Mouse (Mus musculus): ENCODE measurements around the gene Kcnq1. TPM values are rescaled to one million over a fixed set of nuclear protein-coding genes. Genes with fewer than 3 reads are reported as not detected.

The Kcnq1 gene
- total RNA-seq, 2 experiments from 2014 or later, result 0.84 to 1.4 TPM

DNA sequence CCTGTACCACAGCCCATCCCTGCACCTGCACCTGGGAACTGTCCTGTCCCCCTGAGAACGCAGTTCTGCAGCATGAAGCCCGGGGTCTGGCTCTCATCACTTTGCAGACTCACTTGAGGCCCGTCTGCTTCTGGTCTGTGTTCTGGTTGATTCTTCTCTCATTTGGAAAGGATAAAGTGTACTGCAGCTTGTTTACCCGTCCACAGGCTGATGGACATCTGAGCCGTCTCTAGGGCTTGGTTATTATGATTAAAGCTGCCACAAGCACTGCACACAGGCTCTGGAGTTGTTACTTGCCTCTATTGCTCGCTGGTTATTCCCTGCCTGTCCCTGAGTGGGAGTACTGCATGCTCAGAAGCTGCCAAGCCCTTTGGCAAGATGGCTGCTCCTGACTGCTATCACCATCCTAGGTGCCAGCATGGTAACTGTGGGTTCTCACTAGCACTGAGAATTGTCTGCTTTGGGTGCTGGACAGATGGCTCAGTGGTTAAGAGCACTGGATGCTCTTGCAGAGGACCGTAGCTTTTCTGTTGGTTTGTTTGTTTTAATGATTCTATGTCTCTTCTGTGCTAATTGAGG, 59.6 kb downstream of the Kcnq1 start:
- intact Hi-C loops (cut with DNase I; ENCODE audit: low total_unique reads), result no loop called here
- no peak for DNase-seq

DNA sequence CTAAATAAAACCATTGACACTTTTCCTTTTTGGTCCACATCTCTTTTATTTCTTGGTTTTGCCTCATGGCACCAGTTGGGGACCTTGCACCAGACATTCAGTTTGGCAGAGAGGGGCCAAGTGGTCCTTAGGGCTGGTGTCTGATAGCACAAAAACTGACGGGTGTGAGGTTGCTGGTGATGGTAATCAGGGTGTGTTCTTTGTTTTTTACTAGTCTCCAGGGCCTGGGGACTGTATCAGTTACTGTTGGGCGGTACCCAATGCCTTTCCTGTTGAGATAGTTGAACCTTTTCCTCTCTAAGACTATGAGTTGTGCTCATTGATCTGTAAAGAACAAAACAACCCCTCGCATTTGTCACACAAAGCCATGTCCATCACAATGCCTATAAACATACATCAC, 61.1 kb downstream of the Kcnq1 start:
- DNase-seq, result no peak
- intact Hi-C loops (cut with DNase I; ENCODE audit: low total_unique reads), result no loop called here

DNA sequence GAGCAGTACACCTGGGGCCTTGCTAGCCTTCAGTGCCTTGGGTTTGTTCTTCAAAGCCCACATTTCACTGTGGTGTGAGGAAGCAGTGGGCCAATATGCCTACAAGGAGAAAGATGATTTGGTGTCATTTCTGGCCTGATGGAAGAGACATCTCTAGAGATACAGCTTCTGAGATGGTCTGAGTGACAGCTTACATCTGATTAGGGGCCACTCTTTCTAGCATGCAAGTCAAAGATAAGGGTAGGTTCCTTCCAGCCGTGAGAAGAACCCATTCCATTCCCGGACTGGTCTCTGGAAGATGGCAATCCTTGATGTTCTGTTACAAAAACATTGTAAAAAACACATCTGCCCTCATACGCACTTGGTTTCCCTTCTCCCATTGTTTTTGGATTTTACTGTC, 63.2 kb downstream of the Kcnq1 start:
- DNase-seq, result no peak
- intact Hi-C loops (cut with DNase I; ENCODE audit: low total_unique reads), result no loop called here

DNA sequence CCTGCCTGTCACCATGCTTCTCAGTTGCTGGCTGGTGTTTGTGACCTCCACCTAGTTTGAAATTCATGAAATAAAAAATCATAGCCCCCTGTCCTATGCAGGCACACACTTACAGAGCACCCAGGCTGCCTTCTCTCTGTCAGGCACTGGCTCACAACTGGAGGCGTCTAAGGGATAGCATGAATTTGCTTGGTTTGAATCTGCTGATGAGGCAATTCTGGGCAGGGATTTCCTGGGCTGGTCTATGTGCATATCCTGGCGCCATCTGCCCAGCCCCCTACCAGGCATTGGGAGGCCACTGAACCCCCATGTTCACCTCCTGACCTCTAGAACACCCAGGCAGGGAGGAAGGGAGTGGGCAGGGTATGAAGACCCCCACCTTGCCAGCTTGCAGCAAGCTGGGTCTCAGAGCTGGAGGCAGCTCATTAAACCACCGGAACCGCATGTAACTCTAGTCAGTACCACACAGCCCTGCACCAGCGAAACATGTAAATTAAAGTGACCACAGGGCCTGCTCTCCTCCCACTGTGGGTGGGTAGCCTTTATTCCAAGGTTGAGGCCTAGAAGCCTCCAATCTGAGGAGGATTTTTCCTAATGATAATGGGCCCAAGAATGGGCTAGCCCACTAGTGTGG, 66.9 kb downstream of the Kcnq1 start:
- intact Hi-C loops (cut with DNase I; ENCODE audit: low total_unique reads), result no loop called here
- no peak for DNase-seq

DNA sequence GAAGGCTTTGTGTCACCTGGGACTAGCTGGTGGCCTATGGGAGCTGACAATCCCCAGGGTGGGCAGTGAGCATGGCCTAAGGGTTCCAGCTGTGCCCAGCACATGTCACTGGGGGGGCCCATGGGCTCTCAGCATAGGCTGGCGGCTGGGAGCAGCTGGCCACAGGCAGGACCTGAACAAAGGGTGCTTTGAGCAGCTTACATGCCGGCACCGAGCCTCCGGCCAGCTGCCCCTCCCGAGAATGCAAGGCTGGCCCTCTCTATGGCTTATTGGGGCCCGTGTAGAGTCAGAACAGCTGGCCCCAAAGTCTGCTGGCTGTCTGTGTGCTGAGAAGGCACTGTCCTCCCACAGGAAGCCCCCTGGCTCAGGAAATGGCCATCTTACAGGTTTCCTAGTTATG, 68.5 kb downstream of the Kcnq1 start:
- DNase-seq, result peak; percentile 52
- intact Hi-C loops (cut with DNase I; ENCODE audit: low total_unique reads), result no loop called here

DNA sequence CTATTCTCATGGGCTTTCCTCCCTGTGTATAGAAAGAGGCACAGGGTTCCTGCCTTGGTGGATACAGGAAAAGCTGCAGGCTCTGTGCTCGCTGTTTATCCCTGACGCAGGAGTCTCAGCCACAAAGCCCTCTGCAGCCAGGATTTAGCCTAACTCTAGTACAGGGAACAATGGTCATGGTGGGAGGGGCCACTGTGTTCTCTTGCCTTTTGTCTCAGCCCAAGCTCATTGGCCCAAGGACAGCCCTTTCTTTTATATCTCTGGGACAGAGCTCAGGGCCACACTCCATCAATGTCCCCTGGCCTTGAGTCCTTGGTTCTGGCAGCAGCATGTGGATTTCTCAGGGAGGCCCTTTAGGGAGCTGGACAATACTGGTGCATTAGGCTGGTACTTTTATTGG, 72.7 kb downstream of the Kcnq1 start:
- intact Hi-C loops (cut with DNase I; ENCODE audit: low total_unique reads), result no loop called here
- no peak for DNase-seq

DNA sequence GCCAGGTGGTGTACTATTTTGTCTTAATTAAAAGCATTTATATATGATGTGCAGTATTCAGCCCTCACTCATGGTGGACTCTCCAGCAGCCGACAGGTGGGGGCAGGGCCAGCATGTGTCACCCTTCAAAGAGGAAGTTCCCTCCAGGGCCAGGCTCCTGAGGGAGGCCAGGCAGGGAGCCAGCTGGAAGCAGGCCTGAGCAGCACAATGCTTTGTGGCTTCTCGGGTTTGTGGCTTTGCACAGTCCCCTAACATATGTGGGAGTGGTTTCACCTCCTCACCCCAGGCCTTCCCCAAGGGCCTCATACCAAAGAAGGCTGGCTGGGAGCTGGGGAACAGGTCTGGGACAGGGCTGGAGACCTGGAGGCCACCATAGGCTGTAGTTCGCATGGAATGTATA, 74.6 kb downstream of the Kcnq1 start:
- intact Hi-C loops (cut with DNase I; ENCODE audit: low total_unique reads), result no loop called here
- DNase-seq, result peak; percentile 64

DNA sequence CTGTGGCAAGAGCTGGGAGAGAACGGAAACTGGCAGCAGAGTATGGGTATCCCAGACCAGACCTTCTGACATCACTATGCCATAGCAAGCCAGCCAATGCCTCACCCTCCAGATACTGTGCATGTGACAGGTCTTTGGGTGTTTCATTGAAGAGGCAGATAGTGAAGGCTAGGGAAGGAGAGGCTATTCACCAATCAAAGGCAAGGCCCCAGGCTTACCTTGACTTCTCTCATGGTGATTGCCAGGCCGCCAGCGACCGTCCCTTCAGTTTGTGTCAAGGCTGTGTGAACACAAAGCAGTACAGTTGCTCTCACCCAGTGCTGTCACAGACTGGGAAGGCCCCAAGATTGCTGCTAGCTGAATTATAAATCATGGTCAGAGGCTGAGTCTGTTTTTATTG, 75.1 kb downstream of the Kcnq1 start:
- intact Hi-C loops (cut with DNase I; ENCODE audit: low total_unique reads), result no loop called here
- DNase-seq, result no peak

DNA sequence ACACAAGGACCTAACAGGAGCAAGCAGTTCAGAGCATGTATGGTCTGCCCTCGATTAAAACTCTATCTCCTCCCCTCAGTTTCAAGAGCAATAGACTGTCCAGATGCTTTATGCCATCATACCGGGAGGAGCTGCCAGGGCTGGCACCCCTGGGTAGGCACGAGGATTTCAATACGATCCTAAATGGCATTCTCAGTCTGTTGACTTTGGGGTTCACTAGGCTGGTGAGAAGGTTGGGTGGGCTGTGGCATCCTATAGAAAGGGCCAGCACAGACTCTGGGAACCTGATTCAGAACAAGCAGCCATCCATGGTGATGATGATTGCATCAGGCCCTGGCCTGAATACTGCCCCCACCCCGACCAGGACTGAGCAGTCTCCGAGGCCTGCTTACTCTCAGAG, 79.3 kb downstream of the Kcnq1 start:
- DNase-seq, result no peak
- intact Hi-C loops (cut with DNase I; ENCODE audit: low total_unique reads), result no loop called here

DNA sequence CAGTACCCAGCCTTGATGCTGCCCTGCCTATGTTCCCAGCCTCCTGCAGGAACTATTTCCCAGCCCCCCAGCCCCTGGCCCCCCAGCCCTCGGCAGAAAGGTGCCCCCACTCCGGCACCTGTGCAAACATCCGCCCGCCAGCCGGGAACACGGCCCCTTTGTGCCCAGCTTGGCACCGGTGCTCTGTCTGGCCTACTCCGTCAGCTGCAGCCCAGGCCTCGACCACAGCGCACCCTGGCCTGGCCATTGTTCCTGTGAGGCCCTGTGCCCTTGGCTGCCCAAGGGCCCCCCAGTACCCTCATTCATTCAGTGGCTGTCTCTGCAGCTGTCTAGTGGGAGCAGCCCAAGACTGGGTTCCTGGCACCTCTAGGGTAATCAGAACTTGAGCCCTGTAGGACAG, 80.2 kb downstream of the Kcnq1 start:
- intact Hi-C loops (cut with DNase I; ENCODE audit: low total_unique reads), result no loop called here
- DNase-seq, result peak; percentile 29

DNA sequence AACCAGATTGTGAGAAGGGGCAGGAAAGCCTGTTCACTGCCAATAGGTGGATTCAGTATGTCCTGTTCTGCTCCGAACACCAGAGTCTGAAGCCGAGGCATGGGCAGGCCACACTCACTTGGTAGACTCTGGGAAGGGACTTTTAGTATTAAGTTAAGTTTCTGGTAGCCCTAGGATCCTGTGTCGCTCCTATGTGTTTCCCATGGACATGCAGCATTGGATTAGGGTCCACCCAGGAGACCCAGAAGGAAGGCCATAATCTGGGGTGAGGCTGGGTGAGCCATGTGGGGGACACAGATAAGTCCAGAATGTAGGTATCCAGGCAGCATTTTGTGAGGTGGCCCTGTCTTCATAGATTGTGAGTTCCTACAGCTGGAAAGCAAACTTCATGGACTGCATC, 81.0 kb downstream of the Kcnq1 start:
- intact Hi-C loops (cut with DNase I; ENCODE audit: low total_unique reads), result no loop called here
- DNase-seq, result no peak

DNA sequence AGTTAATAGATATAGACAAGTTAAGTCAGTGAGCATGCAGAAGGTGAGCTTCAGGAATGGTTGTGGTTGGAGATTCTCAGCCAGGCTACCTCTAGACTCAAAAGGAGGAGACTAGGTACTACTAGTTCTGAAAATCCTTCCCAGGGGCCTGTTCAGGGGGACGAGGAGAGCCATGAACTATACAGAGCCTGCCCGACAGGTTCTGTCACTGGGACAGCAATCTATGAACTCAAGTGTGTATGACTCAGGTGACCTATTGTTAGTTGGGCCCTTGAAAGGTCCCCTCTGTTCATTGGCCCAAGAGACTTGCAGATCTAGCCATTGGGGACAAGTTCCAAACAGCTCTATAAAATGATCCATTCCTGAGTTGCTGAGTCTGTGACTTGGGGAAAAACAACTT, 82.4 kb downstream of the Kcnq1 start:
- intact Hi-C loops (cut with DNase I; ENCODE audit: low total_unique reads), result no loop called here
- no peak for DNase-seq

DNA sequence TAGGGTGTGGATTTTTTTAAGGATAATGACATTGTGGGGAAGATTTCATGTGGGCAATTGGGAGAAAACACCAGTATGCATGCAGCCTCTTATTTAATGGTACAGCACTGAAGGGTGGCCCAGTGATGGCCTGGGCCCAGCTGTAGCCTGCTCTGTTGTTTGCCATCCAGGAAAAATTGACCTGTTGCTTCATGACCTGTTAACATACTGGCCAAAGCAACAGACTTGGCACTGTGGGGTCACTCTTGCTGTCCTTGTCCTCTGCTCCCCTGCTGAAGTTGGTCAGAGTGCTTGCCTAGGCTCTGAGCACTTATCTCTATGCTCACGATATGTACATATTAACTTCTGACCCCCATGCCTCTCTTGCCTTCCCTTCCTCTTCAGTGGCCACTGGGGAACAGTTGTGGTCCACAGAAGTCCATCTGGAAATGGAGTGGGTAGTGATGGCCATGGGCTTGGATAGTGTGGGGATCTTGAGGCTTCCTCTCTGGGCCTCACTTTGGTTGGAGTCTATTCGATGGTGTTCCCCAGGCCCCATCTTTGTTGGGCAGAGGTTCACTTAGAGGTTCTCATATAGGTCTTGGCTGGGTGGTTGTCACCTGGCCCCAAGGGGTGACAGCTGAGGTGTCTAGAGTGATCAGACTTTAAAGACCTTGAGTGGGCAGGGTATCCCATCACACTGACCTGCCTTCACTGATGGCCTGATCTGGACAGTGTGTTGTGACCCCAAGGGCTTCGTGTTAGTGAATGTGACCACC, 84.0 kb downstream of the Kcnq1 start:
- intact Hi-C loops (cut with DNase I; ENCODE audit: low total_unique reads), result no loop called here
- DNase-seq, result no peak

DNA sequence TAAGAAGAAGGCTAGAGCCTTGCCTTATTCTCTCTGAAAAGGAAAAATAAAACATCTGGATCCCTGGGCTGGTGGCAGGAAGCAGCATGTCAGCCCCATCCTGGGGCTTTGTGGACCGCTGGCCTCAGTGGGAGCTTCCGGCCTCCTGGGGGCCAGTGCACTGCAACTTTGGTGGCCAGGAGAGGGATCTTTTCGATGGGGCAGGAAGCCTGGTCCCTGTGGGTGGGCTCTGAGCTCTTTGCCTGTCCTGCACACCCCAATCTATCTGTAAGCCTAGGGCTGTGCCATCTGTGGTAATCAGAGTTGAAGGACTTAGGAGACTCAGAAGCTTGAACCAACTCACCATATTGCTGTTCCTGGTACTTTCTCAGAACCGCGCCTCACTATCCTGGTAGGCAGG, 84.7 kb downstream of the Kcnq1 start:
- DNase-seq, result no peak
- intact Hi-C loops (cut with DNase I; ENCODE audit: low total_unique reads), result no loop called here

DNA sequence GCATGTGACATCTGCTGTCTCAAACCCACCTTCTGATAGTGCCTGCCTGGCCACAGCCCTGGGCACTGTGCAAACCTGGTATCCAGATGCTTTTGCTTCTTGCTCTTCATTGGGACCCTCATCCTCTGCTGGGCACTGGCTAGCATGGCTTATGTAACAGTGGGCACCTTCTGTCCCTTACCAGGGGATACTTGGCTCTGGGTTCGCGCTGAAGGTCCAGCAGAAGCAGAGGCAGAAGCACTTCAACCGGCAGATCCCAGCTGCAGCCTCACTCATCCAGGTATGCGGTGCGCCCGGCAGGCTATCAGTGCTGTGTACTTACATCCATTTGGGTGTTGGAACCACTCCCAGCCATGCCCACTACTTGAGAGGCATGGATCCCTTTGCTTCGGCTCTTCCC, 86.2 kb downstream of the Kcnq1 start:
- no peak for DNase-seq
- intact Hi-C loops (cut with DNase I; ENCODE audit: low total_unique reads), result no loop called here

DNA sequence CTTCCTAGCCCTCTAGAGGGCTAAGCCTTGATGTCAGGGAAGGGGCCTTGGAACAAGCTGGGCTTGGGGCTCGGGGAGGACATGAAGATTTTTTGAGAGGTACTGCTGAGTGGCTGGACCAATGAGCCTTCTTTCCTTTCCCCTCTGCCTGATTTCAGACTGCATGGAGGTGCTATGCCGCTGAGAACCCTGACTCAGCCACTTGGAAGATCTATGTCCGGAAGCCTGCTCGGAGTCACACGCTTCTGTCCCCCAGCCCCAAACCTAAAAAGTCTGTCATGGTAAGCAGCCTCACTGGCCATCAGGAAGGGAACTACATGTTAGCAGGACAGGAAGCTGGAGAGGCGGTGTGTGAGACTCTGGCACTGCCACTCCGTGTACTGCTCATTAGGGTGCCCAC, 87.9 kb downstream of the Kcnq1 start:
- intact Hi-C loops (cut with DNase I; ENCODE audit: low total_unique reads), result no loop called here
- no peak for DNase-seq

DNA sequence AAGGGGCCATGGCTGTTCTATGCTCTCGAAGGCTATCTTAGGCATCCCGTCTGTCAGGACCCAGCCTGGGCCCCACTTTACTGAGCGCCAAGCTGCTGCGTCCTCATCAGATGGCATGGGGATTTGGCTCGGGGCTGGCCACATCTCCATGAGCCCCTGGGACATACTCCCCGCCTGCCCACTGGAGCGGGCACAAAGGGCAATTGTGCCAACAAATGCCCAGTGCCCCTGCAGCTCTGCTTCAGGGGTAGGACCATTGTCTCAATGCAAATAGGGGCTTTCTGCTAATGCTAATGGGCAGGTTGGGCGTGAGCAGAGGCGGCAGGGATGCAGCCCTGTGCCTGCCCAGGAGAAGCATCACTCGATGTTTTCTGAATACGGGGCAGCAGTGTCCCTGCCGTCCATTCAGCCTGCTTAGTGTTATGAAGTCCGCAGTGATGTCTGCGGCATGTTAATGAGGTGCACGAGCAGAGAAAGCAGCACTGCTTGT, 91.8 kb downstream of the Kcnq1 start:
- no peak for DNase-seq

DNA sequence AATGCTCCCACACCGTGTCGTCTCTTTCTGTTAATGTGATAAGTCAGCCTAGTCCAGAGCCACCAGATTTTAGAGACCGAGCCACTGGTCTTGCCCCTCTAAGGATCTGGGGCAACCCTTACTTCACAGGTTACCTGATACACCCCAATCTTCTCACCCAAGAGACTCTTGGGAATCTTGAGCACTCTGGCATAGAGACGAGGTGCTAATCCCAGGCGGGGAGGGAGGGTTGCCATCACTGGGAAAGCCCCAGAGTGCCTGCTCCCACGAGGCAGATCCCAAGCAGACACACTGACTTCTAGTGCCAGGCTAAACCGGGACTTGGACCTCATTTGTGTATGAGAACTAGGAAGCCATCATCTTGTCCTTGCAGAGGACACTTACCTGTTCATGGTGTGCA, 92.3 kb downstream of the Kcnq1 start:
- no peak for DNase-seq
- intact Hi-C loops (cut with DNase I; ENCODE audit: low total_unique reads), result no loop called here

More for the DNA sequence above, 91.8 kb downstream of the Kcnq1 start:
- intact Hi-C loops (cut with DNase I; ENCODE audit: low total_unique reads), result no loop called here

DNA sequence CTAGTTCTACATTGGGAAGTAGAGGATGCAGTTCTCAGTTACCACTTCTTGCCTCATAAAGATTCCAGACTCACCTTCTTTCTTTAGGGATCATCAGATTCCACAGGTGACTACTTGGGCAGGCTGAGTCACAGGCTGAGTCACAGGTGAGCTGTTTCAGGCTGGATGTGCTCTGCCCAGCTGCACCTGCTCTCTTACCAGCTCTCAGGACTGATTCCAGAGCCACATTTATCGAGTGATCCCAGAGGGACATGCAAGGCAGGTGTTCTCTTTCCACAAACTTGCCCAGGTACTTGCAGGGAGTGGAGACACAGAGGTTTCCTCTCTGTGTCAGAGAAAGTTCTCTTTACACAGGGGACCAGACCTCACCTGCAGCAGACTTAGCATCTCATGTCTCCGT, 95.1 kb downstream of the Kcnq1 start:
- intact Hi-C loops (cut with DNase I; ENCODE audit: low total_unique reads), result no loop called here
- DNase-seq, result no peak

DNA sequence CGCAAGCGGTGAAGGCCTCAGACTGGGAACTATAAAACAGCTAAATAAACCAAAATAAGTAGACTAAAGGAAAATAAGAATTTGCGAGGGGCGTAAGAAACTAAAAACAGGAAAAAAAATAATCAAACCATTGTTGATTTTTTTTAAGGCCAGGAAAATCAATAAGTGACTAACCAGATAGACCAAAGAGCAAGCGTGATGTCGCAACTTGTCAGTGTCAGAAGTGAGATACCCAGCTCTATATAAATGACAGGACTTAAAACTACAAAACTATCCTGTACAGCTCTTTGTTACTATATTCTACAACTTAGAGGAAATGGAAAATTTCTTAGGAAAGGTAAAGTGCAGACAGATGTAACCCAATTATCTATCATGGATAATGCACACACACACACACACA, 97.7 kb downstream of the Kcnq1 start:
- DNase-seq, result no peak
- intact Hi-C loops (cut with DNase I; ENCODE audit: low total_unique reads), result no loop called here

DNA sequence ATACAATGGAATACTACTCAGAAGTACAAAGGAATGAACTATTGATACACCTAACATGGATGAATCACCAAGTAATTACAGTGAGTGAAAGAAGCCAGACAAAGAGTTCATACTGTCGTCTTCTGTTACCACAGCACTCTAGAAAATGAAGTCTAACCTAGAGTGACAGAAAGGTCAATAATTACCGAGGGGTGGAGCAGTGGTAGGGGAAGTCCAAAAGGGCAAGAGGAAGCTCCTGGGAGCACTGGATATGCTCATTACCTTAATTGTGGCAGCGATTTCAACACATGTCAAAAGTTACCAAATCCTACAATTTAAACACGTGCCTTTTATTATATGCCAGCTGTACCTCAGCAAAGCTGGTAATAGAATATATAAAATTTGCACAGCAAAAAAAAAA, 100.9 kb downstream of the Kcnq1 start:
- intact Hi-C loops (cut with DNase I; ENCODE audit: low total_unique reads), result no loop called here
- no peak for DNase-seq
